Mouse (Mus musculus) CH12.LX (cell line): ENCODE measurements around the gene Akap8l. TPM values are rescaled to one million over a fixed set of nuclear protein-coding genes. Genes with fewer than 3 reads are reported as not detected.

Experiments used
- DNase-seq: peaks from one replicate; pipeline ENCODE4 v3.0.0-alpha.2; 2013; ENCODE audit errors: extremely low read depth
- H3K27ac ChIP-seq: 2 replicates; pipeline ENCODE4 v1.5.1; 2012; ENCODE audit warnings: low read depth, mild to moderate bottlenecking, control low read depth, moderate library complexity; ENCODE audit not compliant: insufficient read depth
- H3K27me3 ChIP-seq: replicated peaks from 2 replicates; pipeline ENCODE3; 2012; ENCODE audit warnings: inconsistent platforms
- H3K36me3 ChIP-seq, 2 experiments: replicated peaks in 1 of 2; 2 replicates each; pipeline versions ENCODE3 to v1.6.1; 2012; ENCODE audit warnings: inconsistent platforms in 1 of 2, low read length in 1 of 2, mild to moderate bottlenecking in 1 of 2, mixed read lengths in 1 of 2, moderate library complexity in 1 of 2; ENCODE audit not compliant: control insufficient read depth in 1 of 2, insufficient read depth in 1 of 2
- H3K4me1 ChIP-seq, 2 experiments: 2 replicates each; pipeline ENCODE4 v1.6.1; 2012; ENCODE audit warnings: inconsistent platforms in 1 of 2, moderate library complexity in 1 of 2; ENCODE audit not compliant: insufficient read depth in 2 of 2, control insufficient read depth in 1 of 2
- H3K4me2 ChIP-seq: 2 replicates; pipeline ENCODE4 v1.6.1; 2012; ENCODE audit warnings: low read depth, mild to moderate bottlenecking, control low read depth; ENCODE audit not compliant: poor library complexity, insufficient read depth, severe bottlenecking
- H3K4me3 ChIP-seq, 3 experiments: fragments of 150-350 bp in 1 of 3; sonication (generic) in 1 of 3; replicated peaks in 1 of 3; 2 replicates each; pipeline versions ENCODE3 to v1.5.1; 2011 to 2012; ENCODE audit warnings: low read depth in 2 of 3, low read length in 2 of 3, mild to moderate bottlenecking in 2 of 3, moderate library complexity in 2 of 3, control low read depth in 1 of 3, improper control_type of control experiment in 1 of 3, inconsistent platforms in 1 of 3, mixed read lengths in 1 of 3; ENCODE audit not compliant: poor library complexity in 1 of 3
- H3K79me2 ChIP-seq: replicated peaks from 2 replicates; pipeline ENCODE4 v1.6.1; 2012; ENCODE audit warnings: mild to moderate bottlenecking, moderate library complexity; ENCODE audit not compliant: control insufficient read depth, poor library complexity, insufficient read depth, severe bottlenecking; ENCODE audit errors: extremely low read depth
- H3K9ac ChIP-seq: 2 replicates; pipeline ENCODE4 v1.6.1; 2012; ENCODE audit warnings: low read depth, mild to moderate bottlenecking, control low read depth, moderate library complexity; ENCODE audit not compliant: insufficient read depth
- H3K9me3 ChIP-seq: replicated peaks from 2 replicates; pipeline ENCODE3; 2012; ENCODE audit warnings: low read length, inconsistent platforms, mixed read lengths
- BHLHE40 ChIP-seq: IDR thresholded peaks from 2 replicates; pipeline ENCODE4 v1.6.1; 2011; ENCODE audit warnings: mild to moderate bottlenecking, low read depth, low read length, improper control_type of control experiment
- CHD1 ChIP-seq: IDR thresholded peaks from 2 replicates; pipeline ENCODE4 v1.6.1; 2012; ENCODE audit warnings: low read depth, low read length, improper control_type of control experiment, inconsistent platforms
- CHD2 ChIP-seq: IDR thresholded peaks from 2 replicates; pipeline ENCODE4 v1.6.1; 2011; ENCODE audit warnings: low read length, improper control_type of control experiment
- CTCF ChIP-seq, 2 experiments: IDR thresholded peaks in 1 of 2; conservative IDR thresholded peaks in 1 of 2; 2 replicates each; pipeline ENCODE4 v1.5.1; 2011 to 2012; ENCODE audit warnings: low read depth in 2 of 2, low read length in 2 of 2, improper control_type of control experiment in 1 of 2, inconsistent platforms in 1 of 2, mild to moderate bottlenecking in 1 of 2, moderate library complexity in 1 of 2
- E2F4 ChIP-seq: IDR thresholded peaks from 2 replicates; pipeline ENCODE4 v1.6.1; 2011; ENCODE audit warnings: low read depth, low read length, improper control_type of control experiment; ENCODE audit not compliant: insufficient replicate concordance
- ELF1 ChIP-seq: IDR thresholded peaks from 2 replicates; pipeline ENCODE4 v1.6.1; 2014; ENCODE audit warnings: low read depth, mild to moderate bottlenecking, inconsistent platforms, low read length, improper control_type of control experiment
- EP300 ChIP-seq: IDR thresholded peaks from 2 replicates; pipeline ENCODE4 v1.6.1; 2011; ENCODE audit warnings: low read length, improper control_type of control experiment
- ETS1 ChIP-seq: conservative IDR thresholded peaks from 2 replicates; pipeline ENCODE4 v1.6.1; 2012; ENCODE audit warnings: low read depth, mild to moderate bottlenecking, inconsistent platforms, low read length, improper control_type of control experiment, moderate library complexity
- GABPA ChIP-seq: IDR thresholded peaks from 2 replicates; pipeline ENCODE4 v1.6.1; 2012; ENCODE audit warnings: low read depth, low read length, improper control_type of control experiment, inconsistent platforms; ENCODE audit not compliant: insufficient replicate concordance
- HCFC1 ChIP-seq: IDR thresholded peaks from 2 replicates; pipeline ENCODE4 v1.6.1; 2012; ENCODE audit warnings: low read depth, mild to moderate bottlenecking, inconsistent platforms, low read length, improper control_type of control experiment
- IRF4 ChIP-seq: IDR thresholded peaks from 2 replicates; pipeline ENCODE4 v1.6.1; 2014; ENCODE audit warnings: low read depth, mild to moderate bottlenecking, inconsistent platforms, low read length, improper control_type of control experiment
- JUN ChIP-seq: IDR thresholded peaks from 2 replicates; pipeline ENCODE4 v1.6.1; 2011; ENCODE audit warnings: low read depth, mild to moderate bottlenecking, low read length, improper control_type of control experiment, moderate library complexity; ENCODE audit not compliant: insufficient read depth
- KAT2A ChIP-seq: IDR thresholded peaks from 2 replicates; pipeline ENCODE4 v1.6.1; 2012; ENCODE audit warnings: low read length, improper control_type of control experiment, inconsistent platforms; ENCODE audit not compliant: insufficient replicate concordance
- MAFK ChIP-seq: IDR thresholded peaks from 2 replicates; pipeline ENCODE4 v1.6.1; 2011; ENCODE audit warnings: low read length, improper control_type of control experiment; ENCODE audit not compliant: insufficient replicate concordance
- MAX ChIP-seq: IDR thresholded peaks from 2 replicates; pipeline ENCODE4 v1.6.1; 2011; ENCODE audit warnings: low read length, improper control_type of control experiment
- MAZ ChIP-seq: IDR thresholded peaks from 2 replicates; pipeline ENCODE4 v1.6.1; 2012; ENCODE audit warnings: low read depth, mild to moderate bottlenecking, inconsistent platforms, low read length, improper control_type of control experiment, moderate library complexity
- MXI1 ChIP-seq: IDR thresholded peaks from 2 replicates; pipeline ENCODE4 v1.6.1; 2011; ENCODE audit warnings: mild to moderate bottlenecking, low read depth, low read length, improper control_type of control experiment
- MYC ChIP-seq: IDR thresholded peaks from 2 replicates; pipeline ENCODE4 v1.6.1; 2011; ENCODE audit warnings: low read depth, mild to moderate bottlenecking, improper control_type of control experiment, low read length
- NRF1 ChIP-seq: IDR thresholded peaks from 2 replicates; pipeline ENCODE4 v1.6.1; 2014; ENCODE audit warnings: low read depth, mild to moderate bottlenecking, inconsistent platforms, low read length, improper control_type of control experiment, moderate library complexity
- POLR2A ChIP-seq: IDR thresholded peaks from 2 replicates; pipeline ENCODE4 v1.6.1; 2011; ENCODE audit warnings: low read depth, mild to moderate bottlenecking, improper control_type of control experiment, low read length
- POLR2AphosphoS2 ChIP-seq: IDR thresholded peaks from 2 replicates; pipeline ENCODE4 v1.6.1; 2011; ENCODE audit warnings: low read depth, low read length, improper control_type of control experiment
- RAD21 ChIP-seq: IDR thresholded peaks from 2 replicates; pipeline ENCODE4 v1.6.1; 2011; ENCODE audit warnings: low read depth, mild to moderate bottlenecking, low read length, improper control_type of control experiment, moderate library complexity
- RCOR1 ChIP-seq: conservative IDR thresholded peaks from 2 replicates; pipeline ENCODE4 v1.6.1; 2012; ENCODE audit warnings: low read depth, mild to moderate bottlenecking, inconsistent platforms, low read length, improper control_type of control experiment
- SMC3 ChIP-seq: IDR thresholded peaks from 2 replicates; pipeline ENCODE4 v1.6.1; 2011; ENCODE audit warnings: low read depth, low read length, improper control_type of control experiment
- TBP ChIP-seq: conservative IDR thresholded peaks from 2 replicates; pipeline ENCODE4 v1.6.1; 2011; ENCODE audit warnings: low read depth, low read length, improper control_type of control experiment
- TCF12 ChIP-seq: IDR thresholded peaks from 2 replicates; pipeline ENCODE4 v1.6.1; 2014; ENCODE audit warnings: low read depth, mild to moderate bottlenecking, inconsistent platforms, low read length, improper control_type of control experiment
- UBTF ChIP-seq: IDR thresholded peaks from 2 replicates; pipeline ENCODE4 v1.6.1; 2012; ENCODE audit warnings: low read depth, mild to moderate bottlenecking, inconsistent platforms, low read length, improper control_type of control experiment, moderate library complexity
- USF1 ChIP-seq: IDR thresholded peaks from 2 replicates; pipeline ENCODE4 v1.6.1; 2014; ENCODE audit warnings: low read depth, mild to moderate bottlenecking, inconsistent platforms, low read length, improper control_type of control experiment
- ZNF384 ChIP-seq: IDR thresholded peaks from 2 replicates; pipeline ENCODE4 v1.6.1; 2012; ENCODE audit warnings: low read depth, low read length, improper control_type of control experiment, inconsistent platforms
- dilution Hi-C: fragments of 300-500 bp; cut with MboI; formaldehyde crosslinking; loops from 2 replicates; pipeline ENCODE4 v1.14.3; 2020; ENCODE audit warnings: low sequenced_read_pairs; ENCODE audit not compliant: extremely low pct_unique_long_range_greater_than_20kb, extremely low pct_ligation_motif_present
- in situ Hi-C: fragments of 300-500 bp; cut with MboI; formaldehyde crosslinking; loops from 3 replicates; pipeline ENCODE4 v1.14.3; 2019; ENCODE audit warnings: low sequenced_read_pairs, low pct_ligation_motif_present, low pct_unique_long_range_greater_than_20kb, mixed read lengths
- polyA plus RNA-seq: library from polyadenylated mRNA; unstranded; fragments of >175 nt; gene quantifications from 2 replicates; pipeline ENCODE4 v1.2.1, GENCODE M21; 2012; ENCODE audit warnings: low read depth; ENCODE audit not compliant: insufficient read length
- total RNA-seq, 2 experiments: library from RNA; depleted of rRNA; stranded (reverse); fragments of 300-350 nt in 1 of 2; fragments of >200 nt in 1 of 2; gene quantifications; 2 replicates each; pipeline ENCODE4 v1.2.3; 2012 to 2014

Akap8l gene
- total and polyA plus RNA-seq, 3 experiments, result 29.6 to 43.4 (median 41.4) TPM

DNA sequence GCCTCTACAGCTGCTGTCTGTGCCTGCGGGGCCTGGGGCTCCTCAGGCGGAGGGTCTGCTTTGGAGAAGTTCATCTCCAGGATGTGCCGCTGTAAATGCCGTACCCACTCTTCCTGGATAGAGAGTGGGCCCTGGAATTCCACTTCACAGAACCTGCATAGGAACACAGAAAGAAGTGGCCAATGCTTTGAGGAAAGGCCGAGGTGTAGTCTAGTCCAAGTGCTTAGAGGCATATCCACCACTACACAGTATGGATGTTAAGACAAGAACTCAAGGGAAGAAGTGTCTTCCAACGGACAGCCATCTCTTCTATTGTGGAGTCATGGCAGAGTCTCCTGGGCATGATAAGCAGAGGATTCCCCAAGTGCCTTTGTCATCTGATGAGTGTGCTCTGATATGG, 4.6 kb upstream of the Akap8l start:
- no peak for DNase-seq
- H3K27me3 ChIP-seq, result no peaks in the 10 kb centered on the region
- no peaks in the 10 kb centered on the region for H3K9me3 ChIP-seq
- H3K4me1 ChIP-seq, result peaks cover 0 to 5% of the 10 kb centered on the region in 2 experiments; a peak in 2 of 4 replicates
- no peaks in the 10 kb centered on the region for H3K79me2 ChIP-seq
- H3K9ac ChIP-seq, result no peak overlapping the region
- no peak overlapping the region for H3K27ac ChIP-seq
- H3K36me3 ChIP-seq, result peaks cover 55 to 75% of the 10 kb centered on the region in 2 experiments
- no peak for TF ChIP-seq TCF12
- no peak for TF ChIP-seq ZNF384
- TF ChIP-seq NRF1, result no peak
- TF ChIP-seq ETS1, result no peak
- TF ChIP-seq JUN, result no peak
- no peak for TF ChIP-seq HCFC1
- TF ChIP-seq IRF4, result no peak
- TF ChIP-seq MYC, result no peak
- no peak for TF ChIP-seq MXI1
- TF ChIP-seq USF1, result no peak
- no peak for TF ChIP-seq ELF1
- no peak for TF ChIP-seq EP300
- TF ChIP-seq POLR2A, result no peak
- TF ChIP-seq SMC3, result no peak
- no peak for TF ChIP-seq UBTF
- no peak for TF ChIP-seq CTCF (conservative IDR thresholded peaks at IDR 0.05 in 1 of 2, IDR thresholded peaks at IDR 0.05 in 1 of 2; ENCODE audit: low read depth in 2 of 2, low read length in 2 of 2)
- TF ChIP-seq KAT2A, result no peak
- TF ChIP-seq POLR2AphosphoS2, result no peak
- no peak for TF ChIP-seq RAD21
- H3K4me3 ChIP-seq, result no peak overlapping the region
- in situ Hi-C loops (no loop called here), dilution Hi-C loops (no loop called here)
- H3K4me2 ChIP-seq, result no peak overlapping the region

- in situ Hi-C loops (no loop called here), dilution Hi-C loops (no loop called here)
- Histone ChIP-seq H3K9ac (no peak overlapping the region), H3K27ac (no peak overlapping the region), H3K4me2 (no peak overlapping the region), H3K27me3 (no peaks in the 10 kb centered on the region), H3K36me3 (peaks cover 47 to 67% of the 10 kb centered on the region in 2 experiments), H3K4me3 (no peak overlapping the region), H3K9me3 (no peaks in the 10 kb centered on the region), H3K4me1 (peaks cover 0 to 6% of the 10 kb centered on the region in 2 experiments; a peak in 2 of 4 replicates), H3K79me2 (peaks cover 7% of the 10 kb centered on the region)
- TF ChIP-seq MAFK (no peak), MAZ (no peak), E2F4 (no peak), NRF1 (no peak), CHD2 (no peak), MXI1 (no peak), UBTF (no peak), RCOR1 (no peak), IRF4 (no peak), TBP (no peak), ELF1 (no peak), GABPA (no peak), USF1 (no peak), BHLHE40 (no peak), MAX (no peak), CTCF (conservative IDR thresholded peaks at IDR 0.05 in 1 of 2, IDR thresholded peaks at IDR 0.05 in 1 of 2; ENCODE audit: low read depth in 2 of 2, low read length in 2 of 2) (no peak), CHD1 (no peak), POLR2AphosphoS2 (no peak), ETS1 (no peak)
- no peak for DNase-seq
These were observed 3.8 kb upstream of the Akap8l start for GRCm38 (mm10) chr17:32354211-32354610.
